Mouse (Mus musculus): ENCODE results near the gene Psmb5. TPM values are rescaled to one million over a fixed set of nuclear protein-coding genes. Genes with fewer than 3 reads are reported as not detected.

Psmb5 gene
- polyA plus RNA-seq, 1 experiment, result 416 TPM

DNA sequence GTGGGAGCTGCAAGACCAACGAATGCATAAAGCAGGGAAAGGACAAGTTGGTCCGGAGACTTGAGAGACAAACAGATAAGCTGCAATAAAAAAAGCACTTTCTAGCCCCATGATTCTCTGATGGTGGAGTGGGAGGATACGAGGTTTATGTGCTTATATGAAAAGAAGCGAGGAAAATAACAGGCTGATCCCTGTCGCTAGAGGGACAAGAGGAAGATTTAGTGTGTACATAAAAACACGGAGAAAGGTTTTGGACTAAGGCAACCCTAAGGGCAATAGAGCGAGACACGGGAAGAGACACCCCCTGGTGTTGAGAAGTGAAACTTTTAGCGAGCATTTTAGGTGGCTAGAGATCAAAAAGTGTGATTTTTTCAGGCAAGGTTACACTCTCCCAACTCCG, 39.8 kb downstream of the Psmb5 start:
- no peak for TF ChIP-seq E2F4 (IDR thresholded peaks at IDR 0.05; ENCODE audit: insufficient read depth)
- no peak for TF ChIP-seq REST (IDR thresholded peaks at IDR 0.05; ENCODE audit: insufficient read depth, insufficient read length)
- TF ChIP-seq POLR2A (IDR thresholded peaks at IDR 0.05; ENCODE audit: insufficient read length, low read depth), result no peak
- TF ChIP-seq CEBPB (IDR thresholded peaks at IDR 0.05; ENCODE audit: insufficient read depth, poor library complexity, severe bottlenecking), result no peak
- TF ChIP-seq SRF (IDR thresholded peaks at IDR 0.05; ENCODE audit: control insufficient read depth, insufficient read length, low read depth), result no peak
- TF ChIP-seq POLR2AphosphoS2 (IDR thresholded peaks at IDR 0.05; ENCODE audit: insufficient read length, low read depth), result no peak
- no peak for TF ChIP-seq MYOD1 (IDR thresholded peaks at IDR 0.05; ENCODE audit: control insufficient read depth in 1 of 3, insufficient read length in 2 of 3, low read depth in 2 of 3)
- TF ChIP-seq TCF12 (IDR thresholded peaks at IDR 0.05; ENCODE audit: insufficient read depth, poor library complexity, severe bottlenecking), result no peak
- TF ChIP-seq MAX (IDR thresholded peaks at IDR 0.05; ENCODE audit: low read depth), result no peak
- TF ChIP-seq USF1 (IDR thresholded peaks at IDR 0.05; ENCODE audit: low read depth), result no peak
- TF ChIP-seq TCF3 (IDR thresholded peaks at IDR 0.05; ENCODE audit: insufficient read length, low read depth), result no peak
- TF ChIP-seq MYOG (IDR thresholded peaks at IDR 0.05; ENCODE audit: control insufficient read depth in 1 of 3, insufficient read depth in 1 of 3, insufficient read length in 2 of 3, low read depth in 2 of 3), result no peak
- peak overlapping the region; percentile 95 for H3ac ChIP-seq (ENCODE audit: control insufficient read depth, insufficient read length)
- H3K27me3 ChIP-seq (ENCODE audit: control insufficient read depth, insufficient read depth, insufficient read length), result no peaks in the 10 kb centered on the region

DNA sequence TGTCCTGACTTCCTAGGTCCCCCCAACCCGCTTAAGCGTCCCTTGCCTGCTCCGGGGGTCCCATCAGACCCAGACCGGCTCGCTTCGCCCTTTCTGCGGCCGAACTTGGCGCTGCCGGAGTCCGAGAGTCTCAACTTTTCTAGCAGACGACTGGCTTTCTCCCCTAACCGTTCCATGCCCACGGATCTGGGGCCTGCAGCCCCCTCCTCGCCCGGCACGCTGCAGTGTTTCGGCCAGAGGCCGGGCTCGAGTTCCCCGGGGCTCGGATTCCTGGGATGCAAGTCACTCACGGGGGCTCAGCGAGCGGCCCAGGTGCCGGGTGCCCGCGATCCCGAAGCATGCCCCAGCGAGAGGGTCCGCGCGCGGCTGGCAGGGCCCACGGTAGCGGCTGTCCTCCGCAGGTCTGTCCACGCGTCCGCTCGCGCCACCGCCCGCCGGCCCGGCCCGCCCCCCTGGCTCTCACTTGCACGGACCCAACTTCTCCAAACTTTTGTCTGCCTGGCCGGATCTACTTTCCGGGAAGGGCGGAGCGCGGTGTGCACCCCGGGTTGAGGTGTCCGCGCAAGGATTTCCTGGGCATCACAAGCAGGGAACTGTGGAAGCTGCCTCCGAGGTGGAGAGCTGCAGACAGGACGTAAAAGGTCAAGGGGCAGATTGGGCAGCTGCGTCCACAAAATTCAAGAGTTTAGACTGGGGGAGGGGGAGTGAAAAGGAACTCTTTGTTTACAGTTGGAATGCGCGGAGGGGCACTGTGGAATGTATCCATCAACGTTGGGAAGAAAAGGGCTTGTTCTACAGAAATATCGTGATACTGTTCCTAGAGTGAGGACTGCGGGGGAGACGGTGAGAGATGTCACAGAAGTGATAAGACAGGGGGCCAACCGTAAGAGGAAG, 40.5 kb downstream of the Psmb5 start, which contains the start of gene Ajuba:
Gene Ajuba, minus strand, starts transcription at position 470 of the 894 bp plus-strand sequence.
- Histone ChIP-seq H3K4me3 (peak within 1 kb of the TSS; percentile 97), H3K4me2 (ENCODE audit: low read depth) (peak within 1 kb of the TSS; percentile 99), H3K79me2 (ENCODE audit: control insufficient read depth, insufficient read depth) (peaks cover 47% of the 10 kb centered on the region), H3ac (ENCODE audit: control insufficient read depth, insufficient read length) (peak within 1 kb of the TSS; percentile 95), H3K27me3 (ENCODE audit: control insufficient read depth, insufficient read depth, insufficient read length) (no peaks in the 10 kb centered on the region), H3K36me3 (ENCODE audit: control insufficient read depth, insufficient read depth) (no peaks in the 10 kb centered on the region)
- peak; percentile 79 for TF ChIP-seq POLR2AphosphoS2 (IDR thresholded peaks at IDR 0.05; ENCODE audit: insufficient read length, low read depth)
- TF ChIP-seq MYOD1 (IDR thresholded peaks at IDR 0.05; ENCODE audit: control insufficient read depth in 1 of 3, insufficient read length in 2 of 3, low read depth in 2 of 3), result no peak
- TF ChIP-seq USF1 (IDR thresholded peaks at IDR 0.05; ENCODE audit: low read depth), result no peak
- no peak for TF ChIP-seq REST (IDR thresholded peaks at IDR 0.05; ENCODE audit: insufficient read depth, insufficient read length)
- TF ChIP-seq TCF3 (IDR thresholded peaks at IDR 0.05; ENCODE audit: insufficient read length, low read depth), result no peak
- peak in 2 of 3 experiments; percentile 7 to 45 for TF ChIP-seq MYOG (IDR thresholded peaks at IDR 0.05; ENCODE audit: control insufficient read depth in 1 of 3, insufficient read depth in 1 of 3, insufficient read length in 2 of 3, low read depth in 2 of 3)
- no peak for TF ChIP-seq SRF (IDR thresholded peaks at IDR 0.05; ENCODE audit: control insufficient read depth, insufficient read length, low read depth)
- TF ChIP-seq POLR2A (IDR thresholded peaks at IDR 0.05; ENCODE audit: insufficient read length, low read depth), result peak; percentile 84
- no peak for TF ChIP-seq CEBPB (IDR thresholded peaks at IDR 0.05; ENCODE audit: insufficient read depth, poor library complexity, severe bottlenecking)
- no peak for TF ChIP-seq E2F4 (IDR thresholded peaks at IDR 0.05; ENCODE audit: insufficient read depth)
- no peak for TF ChIP-seq TCF12 (IDR thresholded peaks at IDR 0.05; ENCODE audit: insufficient read depth, poor library complexity, severe bottlenecking)
- TF ChIP-seq MAX (IDR thresholded peaks at IDR 0.05; ENCODE audit: low read depth), result no peak

More for the DNA sequence above, 39.8 kb downstream of the Psmb5 start:
- Histone ChIP-seq H3K4me2 (ENCODE audit: low read depth) (peak overlapping the region; percentile 99), H3K79me2 (ENCODE audit: control insufficient read depth, insufficient read depth) (peaks cover 40% of the 10 kb centered on the region), H3K36me3 (ENCODE audit: control insufficient read depth, insufficient read depth) (no peaks in the 10 kb centered on the region), H3K4me3 (peak overlapping the region; percentile 97)

DNA sequence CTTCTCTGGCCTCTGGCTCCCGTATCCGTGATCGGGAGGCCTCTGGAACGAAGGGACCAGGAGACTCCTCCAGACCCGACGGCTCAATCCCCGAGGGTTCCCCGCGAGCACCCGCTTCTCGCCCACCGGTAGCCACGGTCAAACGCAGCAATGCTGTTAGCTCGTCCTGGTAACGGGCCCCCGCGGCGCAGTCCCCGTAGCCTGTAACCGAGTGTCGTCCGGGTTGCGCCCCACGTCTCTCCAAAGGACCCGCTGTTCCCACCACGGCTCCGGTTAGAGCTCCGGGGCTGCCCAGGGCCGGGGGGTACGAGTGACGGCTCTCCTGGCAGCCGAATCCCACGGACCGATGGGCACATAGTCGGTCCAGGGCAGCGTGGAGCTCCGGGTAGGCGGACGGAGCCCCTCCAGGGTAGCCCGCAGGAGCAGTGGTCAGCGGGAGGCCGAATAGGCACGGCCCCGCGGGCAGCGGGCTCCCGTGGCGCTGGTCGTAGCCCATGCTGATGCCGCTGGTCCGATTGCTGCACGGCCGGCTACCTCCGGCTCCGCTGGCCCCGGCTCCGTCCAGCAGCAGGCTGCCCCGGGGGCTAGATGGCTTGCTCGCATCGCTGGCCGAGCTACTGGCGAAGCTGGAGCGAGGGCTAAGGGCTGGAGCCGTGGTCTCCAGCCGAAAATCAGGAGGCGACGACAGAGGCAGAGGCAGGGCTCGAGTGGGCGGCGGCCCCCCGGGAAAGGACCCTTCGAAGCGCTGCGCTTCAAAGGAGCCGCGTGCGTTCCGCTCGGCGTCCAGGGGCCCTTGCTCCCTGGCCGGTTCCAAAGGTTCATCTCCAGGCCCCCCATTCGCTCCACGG, 41.4 kb downstream of the Psmb5 start:
- no peaks in the 10 kb centered on the region for H3K36me3 ChIP-seq (ENCODE audit: control insufficient read depth, insufficient read depth)
- H3K4me2 ChIP-seq (ENCODE audit: low read depth), result peak overlapping the region; percentile 99
- peak in 1 of 3 experiments; percentile 0 for TF ChIP-seq MYOG (IDR thresholded peaks at IDR 0.05; ENCODE audit: control insufficient read depth in 1 of 3, insufficient read depth in 1 of 3, insufficient read length in 2 of 3, low read depth in 2 of 3)
- no peak for TF ChIP-seq USF1 (IDR thresholded peaks at IDR 0.05; ENCODE audit: low read depth)
- no peak for TF ChIP-seq E2F4 (IDR thresholded peaks at IDR 0.05; ENCODE audit: insufficient read depth)
- TF ChIP-seq REST (IDR thresholded peaks at IDR 0.05; ENCODE audit: insufficient read depth, insufficient read length), result no peak
- TF ChIP-seq POLR2AphosphoS2 (IDR thresholded peaks at IDR 0.05; ENCODE audit: insufficient read length, low read depth), result peak; percentile 11
- TF ChIP-seq TCF3 (IDR thresholded peaks at IDR 0.05; ENCODE audit: insufficient read length, low read depth), result no peak
- TF ChIP-seq CEBPB (IDR thresholded peaks at IDR 0.05; ENCODE audit: insufficient read depth, poor library complexity, severe bottlenecking), result no peak
- peak; percentile 36 for TF ChIP-seq POLR2A (IDR thresholded peaks at IDR 0.05; ENCODE audit: insufficient read length, low read depth)
- peak overlapping the region; percentile 97 for H3K4me3 ChIP-seq
- H3ac ChIP-seq (ENCODE audit: control insufficient read depth, insufficient read length), result peak overlapping the region; percentile 95
- peaks cover 54% of the 10 kb centered on the region for H3K79me2 ChIP-seq (ENCODE audit: control insufficient read depth, insufficient read depth)
- H3K27me3 ChIP-seq (ENCODE audit: control insufficient read depth, insufficient read depth, insufficient read length), result no peaks in the 10 kb centered on the region

DNA sequence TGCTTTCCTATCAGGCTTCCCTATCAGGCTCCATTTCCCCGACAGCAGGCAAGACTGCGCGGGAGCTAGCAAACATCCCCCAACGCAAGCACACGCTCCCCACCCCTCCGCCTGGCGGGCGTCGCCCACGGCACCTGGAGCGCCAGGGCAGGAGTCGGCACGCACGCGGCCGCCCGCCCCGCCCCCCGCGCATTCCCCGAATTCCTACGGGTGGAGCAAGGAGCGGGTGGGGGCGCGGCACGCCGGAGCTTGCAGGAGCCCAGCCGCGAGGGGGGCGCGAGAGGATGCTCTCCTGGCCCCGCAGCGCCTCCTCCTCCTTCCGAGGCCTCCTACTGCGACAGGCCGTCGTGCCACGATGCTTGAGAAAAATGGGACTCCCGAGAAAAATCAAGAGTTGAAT, 42.2 kb downstream of the Psmb5 start:
- TF ChIP-seq TCF3 (IDR thresholded peaks at IDR 0.05; ENCODE audit: insufficient read length, low read depth) (peak; percentile 57), POLR2A (IDR thresholded peaks at IDR 0.05; ENCODE audit: insufficient read length, low read depth) (peak; percentile 68), MYOD1 (IDR thresholded peaks at IDR 0.05; ENCODE audit: control insufficient read depth in 1 of 3, insufficient read length in 2 of 3, low read depth in 2 of 3) (peak in 2 of 3 experiments; percentile 47 to 88), MYOG (IDR thresholded peaks at IDR 0.05; ENCODE audit: control insufficient read depth in 1 of 3, insufficient read depth in 1 of 3, insufficient read length in 2 of 3, low read depth in 2 of 3) (peak in 2 of 3 experiments; percentile 85 to 91), REST (IDR thresholded peaks at IDR 0.05; ENCODE audit: insufficient read depth, insufficient read length) (no peak)

More for the DNA sequence above, 42.2 kb downstream of the Psmb5 start:
- Histone ChIP-seq H3K27me3 (ENCODE audit: control insufficient read depth, insufficient read depth, insufficient read length) (no peaks in the 10 kb centered on the region), H3K4me2 (ENCODE audit: low read depth) (peak overlapping the region; percentile 99), H3ac (ENCODE audit: control insufficient read depth, insufficient read length) (peak overlapping the region; percentile 95), H3K79me2 (ENCODE audit: control insufficient read depth, insufficient read depth) (peaks cover 54% of the 10 kb centered on the region), H3K36me3 (ENCODE audit: control insufficient read depth, insufficient read depth) (no peaks in the 10 kb centered on the region), H3K4me3 (peak overlapping the region; percentile 97)

Measured in myocyte (in vitro differentiated cells).